Mouse (Mus musculus): ENCODE data around the gene Olfr312.
"Not testable (repeated sequence)": the region's sequence is repeated elsewhere in the genome, so short reads cannot be mapped to it uniquely, and the experiment has no call there.

- not testable (repeated sequence) for TF ChIP-seq GATA1 (IDR thresholded peaks at IDR 0.05; ENCODE audit: borderline replicate concordance, low read length); FLI1 (IDR thresholded peaks at IDR 0.05; ENCODE audit: low read length)
Observed at GRCm38 (mm10) chr11:58814700-58815099, 14.3 kb upstream of the Olfr312 start, which contains the start of gene Olfr313.

Measured in megakaryocyte, embryonic 14.5 days (primary cell).